Mouse (Mus musculus) forebrain, embryonic 10.5 days (tissue): ENCODE results near the gene Gm8765. TPM values are rescaled to one million over a fixed set of nuclear protein-coding genes. Genes with fewer than 3 reads are reported as not detected.
"Not testable (repeated sequence)": the region's sequence is repeated elsewhere in the genome, so short reads cannot be mapped to it uniquely, and the experiment has no call there.

Experiments
- DNase-seq: peaks from one replicate; pipeline ENCODE4 v3.0.0-alpha.2; 2017; ENCODE audit warnings: low spot score; ENCODE audit errors: extremely low spot score
- H3K27ac ChIP-seq: fragments of 300-500 bp; sonication (generic); 2 replicates; pipeline ENCODE4 v1.5.1; 2016; ENCODE audit warnings: mild to moderate bottlenecking
- H3K27me3 ChIP-seq: fragments of 300-500 bp; sonication (generic); 2 replicates; pipeline ENCODE4 v1.6.1; 2016; ENCODE audit warnings: mild to moderate bottlenecking; ENCODE audit not compliant: poor library complexity, severe bottlenecking
- H3K36me3 ChIP-seq: fragments of 300-500 bp; sonication (generic); replicated peaks from 2 replicates; pipeline ENCODE4 v1.6.1; 2016; ENCODE audit warnings: mild to moderate bottlenecking, moderate library complexity
- H3K4me1 ChIP-seq: fragments of 300-500 bp; sonication (generic); 2 replicates; pipeline ENCODE4 v1.6.1; 2016
- H3K4me3 ChIP-seq: fragments of 300-500 bp; sonication (generic); 2 replicates; pipeline ENCODE4 v1.5.1; 2016; ENCODE audit warnings: mild to moderate bottlenecking, moderate library complexity
- H3K9me3 ChIP-seq: fragments of 300-500 bp; sonication (generic); 2 replicates; pipeline ENCODE4 v1.6.1; 2016; ENCODE audit warnings: mild to moderate bottlenecking, moderate library complexity
- WGBS: fragments of 180-500 bp; shearing (Covaris S2); methylation state at CpG from one replicate; pipeline ENCODE4 v1.1.7; 2016; 5-methylcytosine and 5-hydroxymethylcytosine counted together
- microRNA-seq: library from miRNA; unstranded; fragments of <30 nt; microRNA quantifications from one replicate; pipeline ENCODE4, GENCODE M21; 2017
- polyA plus RNA-seq: library from polyadenylated mRNA; unstranded; fragments of >200 nt; fragmentation: Nextera tagmentation; extraction: Ambion mirVana; gene quantifications from 2 replicates; pipeline ENCODE4 v1.2.1, GENCODE M21; 2016

Gene Gm8765
- polyA plus RNA-seq: not detected in 2 replicates

DNA sequence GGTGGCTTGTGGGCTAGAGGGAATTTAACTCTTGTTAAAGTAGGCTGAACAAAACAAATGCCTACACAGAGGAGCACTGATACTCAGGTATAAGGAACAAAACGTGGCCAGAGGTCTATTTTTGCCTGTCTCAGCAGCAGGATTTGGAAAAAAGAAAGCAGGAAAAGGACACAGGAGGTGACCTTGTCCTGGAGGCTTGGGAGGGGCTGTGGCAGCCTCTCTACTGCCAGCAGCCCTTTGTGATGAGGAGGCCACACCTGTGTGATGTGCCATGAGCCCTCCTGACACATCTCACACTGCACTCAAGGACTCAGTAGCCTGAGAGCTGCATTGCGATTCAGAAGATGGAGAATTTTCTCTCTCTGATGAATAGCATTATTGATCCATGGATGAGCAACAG, at the start of gene Gm8765:
Gene Gm8765, plus strand, starts transcription at position 301 of the 400 bp plus-strand sequence.
- DNase-seq, H3K4me3 ChIP-seq, H3K27me3 ChIP-seq, H3K27ac ChIP-seq, H3K4me1 ChIP-seq, H3K36me3 ChIP-seq, H3K9me3 ChIP-seq: not testable (repeated sequence)
- 52% methylated on average over 1 of the region's 2 CpGs for WGBS

DNA sequence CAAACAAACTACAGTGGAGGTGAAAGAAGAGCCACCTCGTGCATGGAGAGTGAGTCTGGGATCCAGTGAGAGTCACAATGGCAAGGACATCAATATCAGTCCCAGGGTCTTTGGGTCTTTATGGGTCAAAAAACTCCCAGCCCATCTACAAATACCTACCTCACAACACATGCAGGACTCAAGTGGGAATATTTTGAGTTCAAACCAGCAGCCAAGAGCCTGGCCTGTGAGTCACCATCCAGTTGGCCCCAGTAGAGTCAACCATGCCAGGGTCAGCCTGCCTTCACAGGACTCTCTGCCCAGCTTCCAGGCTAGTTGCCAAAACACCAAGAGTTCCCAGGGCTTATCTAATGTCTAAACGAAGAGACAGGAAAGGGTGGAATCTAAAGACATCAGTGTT, 49.3 kb upstream of the Gm8765 start:
- H3K27ac ChIP-seq, DNase-seq, H3K36me3 ChIP-seq, H3K4me3 ChIP-seq, H3K9me3 ChIP-seq, H3K27me3 ChIP-seq, H3K4me1 ChIP-seq: not testable (repeated sequence)
- 79% methylated on average over 2 of the region's 2 CpGs for WGBS

DNA sequence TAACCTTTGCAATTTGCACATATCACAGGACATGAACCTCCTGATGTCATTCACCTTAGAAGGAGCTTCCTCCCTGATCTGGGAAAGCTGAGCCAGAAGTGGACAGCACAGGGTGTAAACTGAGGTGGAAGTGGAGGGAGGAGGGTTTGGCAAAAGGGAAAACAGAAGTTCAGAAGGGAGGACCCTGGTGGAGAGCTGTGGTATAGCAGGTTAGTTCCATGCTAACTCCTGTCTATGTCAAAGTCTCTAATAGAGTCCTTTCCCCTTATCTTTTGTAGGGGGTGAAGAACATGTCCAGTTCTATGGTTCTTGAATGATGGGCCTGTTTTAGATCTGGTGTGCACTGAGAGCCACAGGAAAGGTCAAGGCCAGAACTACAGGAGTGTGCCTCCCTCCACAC, 52.2 kb downstream of the Gm8765 start:
- not testable (repeated sequence) for H3K9me3 ChIP-seq, H3K4me1 ChIP-seq, H3K27me3 ChIP-seq, H3K4me3 ChIP-seq, H3K27ac ChIP-seq, H3K36me3 ChIP-seq, DNase-seq

DNA sequence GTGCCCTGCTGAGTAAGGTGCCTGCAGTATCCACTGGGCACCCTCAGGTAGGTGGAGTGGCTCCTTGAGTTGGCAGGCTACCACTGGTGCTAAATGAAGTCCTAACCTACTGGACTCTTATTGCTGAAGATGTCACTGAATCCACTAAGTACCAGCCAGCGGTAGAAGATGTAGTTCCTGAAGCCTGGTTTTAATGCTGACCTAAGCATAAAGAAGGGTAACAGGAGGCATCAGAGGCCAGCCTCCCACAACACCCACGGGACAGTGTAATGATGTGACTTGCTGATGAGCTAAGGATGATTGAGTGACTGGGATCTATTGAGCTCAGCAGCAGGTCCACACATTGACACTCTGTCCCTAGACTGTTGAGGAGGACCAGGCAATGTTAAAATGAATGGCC, 53.6 kb downstream of the Gm8765 start:
- Histone ChIP-seq H3K27ac (no peak overlapping the region), H3K4me3 (no peak overlapping the region), H3K27me3 (no peaks in the 10 kb centered on the region), H3K36me3 (no peaks in the 10 kb centered on the region), H3K9me3 (no peaks in the 10 kb centered on the region), H3K4me1 (no peaks in the 10 kb centered on the region)
- DNase-seq: no peak
- 84% methylated on average over 2 of the region's 2 CpGs for WGBS

DNA sequence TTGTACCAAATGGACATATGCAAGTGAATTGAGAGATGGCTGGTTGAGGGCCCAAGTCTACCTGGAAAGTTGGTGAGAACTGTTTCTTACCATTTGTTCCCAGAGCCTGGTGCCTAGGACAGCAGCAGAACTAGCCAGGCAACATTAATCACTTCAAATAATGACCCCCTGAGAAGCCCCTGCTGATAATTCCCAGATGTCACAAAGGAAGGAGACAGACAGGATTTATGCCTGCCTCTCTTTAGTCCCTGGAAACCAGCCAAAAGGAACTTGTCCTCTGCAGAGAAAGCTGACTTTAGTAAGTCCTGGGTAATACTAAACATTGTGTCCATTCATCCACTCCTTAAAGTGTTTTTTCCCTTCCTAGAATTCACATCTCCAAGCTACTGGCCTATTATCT, 54.8 kb downstream of the Gm8765 start:
- not testable (repeated sequence) for H3K4me3 ChIP-seq, H3K27me3 ChIP-seq, H3K27ac ChIP-seq, H3K36me3 ChIP-seq, H3K9me3 ChIP-seq, DNase-seq, H3K4me1 ChIP-seq

Small RNA genes lying within 50 kb of the gene (microRNA-seq; reads per million reads assigned to microRNA genes)
- gene Gm23952: not detected

Other genes with a start within 250 kb of the Gm8765 start
- not detected in 2 replicates for gene Nutm2, start 231.0 kb upstream of the Gm8765 start, polyA plus RNA-seq
- not detected in 2 replicates for gene Gm904, start 55.1 kb upstream of the Gm8765 start, polyA plus RNA-seq